Mouse (Mus musculus): Measurements from ENCODE around the gene Myh14.

The Myh14 gene

GRCm38 (mm10) chr7:44601646-44602045 lies 69.0 kb downstream of the Myh14 start:
- DNase-seq (ENCODE audit: low spot score in 2 of 2): no peak

- DNase-seq (ENCODE audit: low spot score in 2 of 2): no peak
These were observed 69.9 kb downstream of the Myh14 start for GRCm38 (mm10) chr7:44600691-44601262.

- DNase-seq (ENCODE audit: low spot score in 2 of 2): no peak
These were observed 72.3 kb downstream of the Myh14 start for GRCm38 (mm10) chr7:44598336-44598735.

DNA sequence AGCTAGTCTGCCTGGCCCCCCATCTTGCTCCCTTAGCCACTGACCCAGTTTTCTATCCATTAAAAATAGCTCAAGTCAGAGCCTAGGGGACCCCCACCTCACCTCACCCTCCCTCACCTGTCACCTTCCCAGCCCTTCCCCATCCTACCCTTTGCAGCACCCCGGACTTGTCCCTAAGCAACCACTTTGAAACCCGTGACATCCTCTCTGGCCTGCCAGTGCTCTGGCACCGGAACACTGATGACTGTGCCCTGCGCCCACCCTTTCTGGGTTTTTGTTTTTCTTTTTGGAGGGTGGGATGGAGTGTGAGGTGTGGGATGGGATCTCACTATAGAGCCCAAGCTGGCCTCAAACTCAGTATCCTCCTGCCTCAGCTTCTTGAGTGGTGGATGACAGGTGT lies 73.0 kb downstream of the Myh14 start:
- no peak for DNase-seq (ENCODE audit: low spot score in 2 of 2)

DNA sequence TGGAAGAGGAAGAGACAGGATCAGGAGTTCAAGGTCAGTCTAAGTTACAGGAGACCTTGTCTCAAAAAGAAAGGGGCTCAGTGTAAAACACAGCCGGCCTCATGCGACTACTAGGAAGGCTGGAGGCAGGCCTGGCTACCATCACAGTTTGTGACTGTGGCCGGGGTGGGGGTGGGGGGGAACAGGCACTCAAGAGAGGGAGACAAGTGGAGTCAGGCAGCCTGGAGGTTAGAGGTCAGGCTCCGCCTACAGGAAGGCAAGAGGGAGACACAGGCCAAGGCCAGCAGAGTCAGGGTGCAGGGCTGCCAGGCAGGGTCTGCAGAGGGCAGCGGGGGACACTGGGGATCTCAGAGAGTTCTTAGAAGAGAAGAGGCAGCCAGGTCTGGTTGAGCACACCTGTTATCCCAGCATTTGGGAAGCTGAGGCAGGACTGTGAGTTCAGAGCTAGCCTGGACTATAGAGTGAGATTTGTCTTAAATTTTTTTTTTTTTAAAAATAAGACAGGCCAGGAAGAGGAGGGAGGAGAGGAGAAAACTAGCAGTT lies 73.6 kb downstream of the Myh14 start:
- no peak for DNase-seq (ENCODE audit: low spot score in 2 of 2)

- no peak for DNase-seq (ENCODE audit: low spot score in 2 of 2)
These were observed 74.6 kb downstream of the Myh14 start for GRCm38 (mm10) chr7:44596051-44596450.

DNA sequence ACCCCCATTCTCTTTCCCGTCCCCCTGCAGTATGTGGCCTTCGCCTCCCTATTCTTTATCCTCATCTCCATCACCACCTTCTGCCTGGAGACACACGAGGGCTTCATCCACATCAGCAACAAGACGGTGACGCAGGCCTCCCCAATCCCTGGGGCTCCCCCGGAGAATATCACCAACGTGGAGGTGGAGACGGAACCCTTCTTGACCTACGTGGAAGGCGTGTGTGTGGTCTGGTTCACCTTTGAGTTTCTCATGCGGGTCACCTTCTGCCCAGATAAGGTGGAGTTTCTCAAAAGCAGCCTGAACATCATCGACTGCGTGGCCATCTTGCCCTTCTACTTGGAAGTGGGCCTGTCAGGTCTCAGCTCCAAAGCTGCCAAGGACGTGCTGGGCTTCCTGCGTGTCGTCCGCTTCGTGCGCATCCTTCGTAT lies 75.5 kb downstream of the Myh14 start:
- DNase-seq (ENCODE audit: low spot score in 2 of 2): no peak

DNA sequence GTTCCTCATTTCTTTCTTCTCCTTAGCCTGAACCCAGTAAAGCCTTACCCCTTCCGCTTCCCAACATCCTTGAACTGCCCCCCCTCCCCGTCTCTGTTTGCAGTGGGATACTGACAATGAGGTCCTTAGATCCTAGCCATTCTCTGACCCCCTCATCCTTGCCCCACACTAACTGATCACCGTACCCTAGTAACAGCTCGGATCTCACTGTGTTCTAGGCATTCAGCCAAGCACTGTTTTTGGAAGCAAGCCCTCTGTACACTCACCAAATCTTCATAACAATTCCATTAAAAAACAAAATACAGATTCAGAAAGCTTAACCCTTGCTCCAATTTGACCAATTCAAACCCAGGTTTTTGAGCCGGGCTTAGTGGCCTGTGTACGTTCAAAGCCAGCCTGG lies 76.4 kb downstream of the Myh14 start:
- no peak for DNase-seq (ENCODE audit: low spot score in 2 of 2)

DNA sequence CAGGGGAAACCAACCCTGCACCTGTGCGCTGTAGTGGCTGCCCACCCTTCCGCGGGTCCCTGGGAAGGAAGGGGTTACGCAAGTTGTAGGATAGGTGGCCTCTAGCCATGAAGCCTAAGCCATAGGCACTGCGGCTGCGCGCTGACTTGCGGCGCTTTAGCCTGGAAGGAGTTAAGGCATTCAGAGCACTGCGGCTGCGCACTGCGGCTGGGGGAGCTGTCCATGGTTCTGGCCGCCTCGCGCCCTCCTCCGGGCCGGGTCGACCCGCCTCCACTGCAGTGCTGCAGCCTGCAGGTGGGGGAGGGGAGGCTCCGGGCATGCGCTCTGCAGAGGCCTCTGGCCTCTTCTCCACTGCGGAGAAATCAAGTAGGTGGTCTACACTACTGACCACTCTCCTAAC lies 76.9 kb downstream of the Myh14 start:
- peak; percentile 59 to 71 for DNase-seq (ENCODE audit: low spot score in 2 of 2)

DNA sequence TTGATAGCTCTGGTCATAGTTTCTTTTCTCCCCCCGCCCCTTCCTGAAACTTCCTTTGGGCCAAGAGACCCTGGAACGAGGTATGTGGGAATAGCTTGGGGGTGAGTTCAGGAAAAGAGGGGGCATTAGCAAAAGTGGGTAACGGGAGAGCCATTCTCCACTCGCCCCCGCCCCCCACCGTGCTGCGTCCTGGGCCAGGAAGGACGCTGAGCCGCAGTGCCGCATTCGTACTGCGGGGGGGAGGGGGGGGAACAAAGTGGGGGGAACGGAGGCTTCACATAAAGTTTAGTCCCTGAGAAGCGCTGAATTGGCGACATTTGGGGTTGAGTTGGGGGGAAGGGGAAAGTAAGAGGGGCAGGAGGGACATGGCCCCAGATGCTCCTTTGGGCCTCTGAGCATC lies 77.6 kb downstream of the Myh14 start:
- DNase-seq (ENCODE audit: low spot score in 2 of 2): no peak

DNA sequence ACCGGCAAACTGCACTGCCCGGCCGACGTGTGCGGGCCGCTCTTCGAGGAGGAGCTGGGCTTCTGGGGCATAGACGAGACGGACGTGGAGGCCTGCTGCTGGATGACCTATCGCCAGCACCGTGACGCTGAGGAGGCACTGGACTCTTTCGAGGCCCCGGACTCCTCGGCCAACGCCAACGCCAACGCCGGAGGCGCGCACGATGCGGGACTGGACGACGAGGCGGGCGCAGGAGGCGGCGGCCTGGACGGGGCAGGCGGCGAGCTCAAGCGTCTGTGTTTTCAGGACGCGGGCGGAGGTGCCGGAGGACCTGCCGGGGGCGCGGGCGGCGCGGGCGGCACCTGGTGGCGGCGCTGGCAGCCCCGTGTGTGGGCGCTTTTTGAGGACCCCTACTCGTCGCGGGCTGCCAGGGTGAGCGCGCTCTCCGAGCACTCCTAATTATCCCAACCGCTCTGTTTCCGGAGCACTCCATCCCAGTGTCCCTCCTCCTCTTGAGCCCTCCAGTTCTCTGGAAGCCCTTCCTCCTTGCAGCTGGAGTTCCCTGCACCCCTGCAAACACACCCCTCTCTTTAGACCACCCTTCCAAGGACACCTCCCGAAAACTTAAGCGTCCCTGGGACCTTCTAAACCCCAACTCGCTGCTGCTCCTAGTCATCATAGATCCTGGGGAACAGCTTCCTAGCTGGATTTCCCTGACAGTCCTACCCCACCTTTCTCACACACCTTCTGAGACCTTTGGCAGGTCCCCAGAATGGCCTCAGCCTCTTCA lies 79.1 kb downstream of the Myh14 start:
- DNase-seq (ENCODE audit: low spot score in 2 of 2): no peak

DNA sequence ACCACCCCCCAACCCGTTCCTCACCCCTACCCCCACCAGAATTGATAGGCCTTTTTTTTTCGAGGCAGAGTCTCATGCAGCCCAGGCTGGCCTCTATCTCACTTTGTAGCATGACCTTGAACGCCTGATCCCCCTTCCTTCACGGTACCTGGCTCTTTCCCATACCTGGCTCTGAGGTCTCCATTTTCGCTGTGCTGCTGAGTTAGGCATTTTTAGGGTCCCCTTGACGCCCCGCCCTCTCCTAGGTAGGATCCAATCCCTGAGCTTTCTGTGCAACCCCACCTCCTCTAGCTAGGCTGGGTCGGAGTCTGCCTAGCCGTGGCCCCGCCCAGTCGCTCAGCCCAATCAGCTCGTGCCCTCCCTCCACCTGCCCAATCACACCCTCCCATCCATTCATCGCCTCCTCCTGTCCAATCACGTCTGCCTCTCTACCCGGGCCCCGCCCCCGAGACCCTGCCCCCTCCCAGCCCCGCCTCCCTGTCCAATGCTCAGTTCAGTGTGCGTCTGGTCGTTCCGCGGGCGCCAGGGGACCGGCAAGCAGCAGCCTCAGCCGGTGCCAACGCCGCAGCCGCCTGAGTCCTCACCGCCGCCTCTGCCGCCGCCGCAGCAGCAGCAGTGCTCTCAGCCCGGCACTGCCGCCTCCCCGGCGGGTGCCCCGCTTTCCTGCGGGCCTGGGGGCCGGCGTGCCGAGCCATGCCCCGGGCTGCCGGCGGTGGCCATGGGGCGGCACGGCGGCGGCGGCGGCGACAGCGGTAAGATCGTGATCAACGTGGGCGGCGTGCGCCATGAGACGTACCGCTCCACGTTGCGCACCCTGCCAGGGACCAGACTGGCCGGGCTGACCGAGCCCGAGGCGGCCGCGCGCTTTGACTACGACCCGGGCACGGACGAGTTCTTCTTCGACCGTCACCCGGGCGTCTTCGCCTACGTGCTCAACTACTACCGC lies 80.0 kb downstream of the Myh14 start, which contains the start of gene Kcnc3:
TSS of gene Kcnc3 (plus strand) at position 263 of the 946 bp plus-strand sequence.
- DNase-seq (ENCODE audit: low spot score in 2 of 2): peak; percentile 63 to 75

GRCm38 (mm10) chr7:44589946-44590345 lies 80.7 kb downstream of the Myh14 start:
- no peak for DNase-seq (ENCODE audit: low spot score in 2 of 2)

GRCm38 (mm10) chr7:44589149-44589548 lies 81.5 kb downstream of the Myh14 start:
- peak in 1 of 2 experiments; percentile 42 for DNase-seq (ENCODE audit: low spot score in 2 of 2)

- DNase-seq (ENCODE audit: low spot score in 2 of 2): no peak
These were observed 82.3 kb downstream of the Myh14 start for GRCm38 (mm10) chr7:44588338-44588737.

DNA sequence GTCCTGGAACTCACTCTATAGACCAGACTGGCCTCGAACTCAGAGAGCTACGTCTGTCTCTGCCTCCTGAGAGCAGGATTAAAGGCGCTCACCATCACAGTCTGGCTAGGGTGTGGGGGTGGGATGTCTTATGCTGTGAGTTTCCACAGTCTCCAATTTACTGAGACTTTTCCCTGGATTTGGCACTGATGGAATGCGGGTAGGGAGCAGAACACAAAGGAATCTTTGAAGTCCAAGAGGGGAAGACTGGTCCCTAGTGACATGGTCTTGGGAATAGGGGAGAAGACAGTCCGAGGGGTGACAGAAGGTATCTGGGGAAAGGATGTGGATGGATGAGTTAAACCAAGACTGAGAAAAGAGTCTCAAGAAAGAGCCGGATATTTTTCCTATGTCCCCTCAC lies 83.0 kb downstream of the Myh14 start:
- no peak for DNase-seq (ENCODE audit: low spot score in 2 of 2)

DNA sequence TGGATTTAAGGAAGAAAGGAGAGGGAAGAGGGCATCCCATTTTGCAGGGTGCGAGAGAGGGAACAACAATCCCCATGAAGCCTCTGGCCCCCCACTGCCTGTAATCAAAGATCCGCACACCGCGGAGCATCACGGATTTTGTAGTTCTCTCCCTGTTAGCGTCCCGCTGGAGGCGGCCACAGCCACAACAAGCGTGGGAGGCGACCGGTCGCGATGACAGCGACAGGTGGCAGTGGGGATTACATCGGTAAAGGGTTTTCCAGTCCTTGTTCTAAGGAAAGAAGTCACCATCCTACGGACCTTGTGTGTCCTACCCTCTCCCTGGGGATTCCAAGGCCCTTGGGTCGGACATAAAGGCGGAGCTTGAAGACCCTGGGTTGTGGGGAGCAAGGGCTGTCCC lies 83.7 kb downstream of the Myh14 start:
- no peak for DNase-seq (ENCODE audit: low spot score in 2 of 2)

GRCm38 (mm10) chr7:44586518-44586917 lies 84.1 kb downstream of the Myh14 start:
- no peak for DNase-seq (ENCODE audit: low spot score in 2 of 2)

- no peak for DNase-seq (ENCODE audit: low spot score in 2 of 2)
These were observed 85.0 kb downstream of the Myh14 start for GRCm38 (mm10) chr7:44585606-44586005.

DNA sequence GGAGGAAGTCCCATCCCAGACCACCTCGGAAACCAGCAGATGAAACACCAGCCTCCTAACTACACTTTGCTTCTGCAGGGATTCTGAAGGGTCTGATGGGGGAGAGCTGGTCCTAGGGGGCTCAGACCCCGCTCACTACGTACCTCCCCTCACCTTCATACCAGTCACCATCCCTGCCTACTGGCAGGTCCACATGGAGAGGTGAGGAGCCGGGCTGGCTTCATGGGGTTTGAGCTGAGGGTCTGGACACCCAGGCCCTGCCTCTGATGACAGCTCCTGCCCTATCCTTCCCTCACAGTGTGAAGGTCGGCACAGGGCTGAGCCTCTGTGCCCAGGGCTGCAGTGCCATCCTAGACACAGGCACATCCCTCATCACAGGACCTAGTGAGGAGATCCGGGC lies 85.7 kb downstream of the Myh14 start:
- DNase-seq (ENCODE audit: low spot score in 2 of 2): no peak

DNA sequence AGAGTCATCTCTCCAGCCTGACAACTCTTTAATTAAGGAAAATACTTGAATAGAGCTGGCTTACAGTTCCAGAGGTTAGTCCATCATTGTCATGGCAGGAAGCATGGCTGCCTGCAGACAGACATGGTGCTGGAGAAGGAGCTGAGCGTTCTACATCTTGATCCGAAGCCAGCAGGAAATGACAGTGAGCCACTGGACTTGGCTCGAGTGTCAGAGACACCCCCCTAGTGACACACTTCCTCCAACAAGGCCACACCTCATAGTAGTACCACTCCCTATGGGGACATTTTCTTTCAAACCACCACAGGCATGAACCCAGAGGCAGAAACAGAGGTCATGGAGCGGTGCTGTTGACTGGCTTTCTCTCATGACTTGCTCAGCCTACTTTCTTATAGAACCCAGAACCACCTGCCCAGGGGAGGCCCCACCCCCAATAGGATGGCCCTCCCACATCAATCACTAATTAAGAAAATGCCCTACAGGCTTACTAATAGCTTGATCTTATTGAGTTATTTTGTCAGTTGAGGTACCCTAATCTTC lies 86.3 kb downstream of the Myh14 start:
- no peak for DNase-seq (ENCODE audit: low spot score in 2 of 2)

DNA sequence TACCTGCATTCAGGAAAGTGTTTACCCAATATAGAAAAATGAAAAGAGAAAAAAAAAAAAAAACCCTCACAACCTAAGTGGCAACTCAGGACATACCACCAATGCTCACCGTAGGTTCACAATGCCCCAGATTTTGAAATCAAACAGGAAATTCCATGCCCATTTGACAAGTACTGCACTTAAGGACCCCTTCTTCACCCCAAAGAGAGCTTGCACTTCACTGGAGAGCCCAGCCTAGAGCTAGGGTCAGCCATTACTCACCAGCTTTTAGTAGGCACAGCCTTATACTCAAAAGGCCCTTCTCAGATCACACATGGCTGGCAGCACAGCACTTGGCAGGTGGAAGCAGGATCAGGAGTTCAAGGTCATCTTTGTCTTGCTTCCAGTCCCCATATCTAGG lies 87.5 kb downstream of the Myh14 start:
- no peak for DNase-seq (ENCODE audit: low spot score in 2 of 2)
